Mouse (Mus musculus): ENCODE measurements around the gene B4galnt2. TPM values are rescaled to one million over a fixed set of nuclear protein-coding genes. Genes with fewer than 3 reads are reported as not detected.

B4galnt2 gene
- polyA plus RNA-seq, 1 experiment = not detected

DNA sequence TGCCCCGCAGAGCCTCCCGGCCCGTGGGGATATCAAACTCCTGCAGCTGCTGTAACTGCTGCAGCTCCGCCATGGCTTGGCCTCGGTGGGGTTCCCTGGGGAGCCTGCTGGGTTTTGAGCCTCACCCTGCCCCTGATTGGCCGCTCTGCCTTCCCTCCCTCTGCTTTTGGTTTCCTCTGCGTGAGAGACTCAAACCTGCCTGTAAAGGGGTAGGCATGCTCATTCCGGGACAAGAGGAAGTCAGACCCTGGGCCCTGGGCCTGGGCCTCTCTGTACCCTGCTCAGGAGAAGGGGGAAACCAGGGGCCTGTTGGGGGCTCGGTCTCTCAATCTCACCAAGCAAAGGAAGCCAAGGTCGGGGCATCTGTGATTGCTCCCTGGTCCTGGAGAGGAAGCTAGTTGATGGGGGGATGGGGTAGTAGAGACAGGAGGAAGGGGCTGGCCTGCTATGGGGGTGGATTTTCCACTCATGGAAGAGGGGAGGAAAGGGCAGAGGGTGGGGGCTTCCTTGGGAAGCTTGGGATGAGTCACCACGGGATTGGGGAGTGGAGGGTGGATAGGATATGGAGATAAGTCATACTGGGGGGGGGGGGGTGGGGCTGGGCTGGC, 72.5 kb downstream of the B4galnt2 start, which contains the start of gene Abi3:
Abi3 (minus strand) TSS at position 403 of the 608 bp plus-strand sequence.
- Histone ChIP-seq H3K27me3 (ENCODE audit: control insufficient read depth, insufficient read depth, insufficient read length) (no peaks in the 10 kb centered on the region), H3K4me3 (ENCODE audit: insufficient read depth, poor library complexity, severe bottlenecking) (no peak within 1 kb of the TSS), H3K79me3 (ENCODE audit: low read depth) (no peaks in the 10 kb centered on the region), H3K79me2 (ENCODE audit: control insufficient read depth, insufficient read depth) (no peaks in the 10 kb centered on the region), H3K36me3 (ENCODE audit: control insufficient read depth, insufficient read depth) (no peaks in the 10 kb centered on the region), H3ac (ENCODE audit: control insufficient read depth, insufficient read length, low read depth) (no peak within 1 kb of the TSS)
- no peak for TF ChIP-seq MYOG (IDR thresholded peaks at IDR 0.05; ENCODE audit: control insufficient read depth, extremely low read depth, insufficient read length)
- no peak for TF ChIP-seq USF1 (IDR thresholded peaks at IDR 0.05; ENCODE audit: low read depth)

DNA sequence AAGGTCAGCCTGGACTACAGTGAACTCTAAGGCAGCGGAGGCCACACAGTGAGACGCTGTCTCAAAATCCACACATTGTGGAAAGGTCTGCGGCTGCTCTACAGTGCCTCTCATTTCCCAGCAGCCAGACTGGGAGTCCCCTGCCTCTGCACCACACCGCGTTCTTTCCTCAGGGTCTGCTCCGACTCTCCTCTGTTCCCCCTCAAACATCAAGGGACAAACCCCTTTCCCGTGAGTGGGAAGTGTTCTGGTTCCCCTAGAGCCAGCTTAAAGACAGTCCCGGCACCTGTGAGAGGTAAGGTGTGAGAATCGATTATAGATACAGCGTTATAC, 73.2 kb downstream of the B4galnt2 start:
- TF ChIP-seq USF1 (IDR thresholded peaks at IDR 0.05; ENCODE audit: low read depth) (no peak), MYOD1 (IDR thresholded peaks at IDR 0.05; ENCODE audit: control insufficient read depth, insufficient read length, low read depth) (no peak), FOSL1 (IDR thresholded peaks at IDR 0.05; ENCODE audit: insufficient read depth, low read length, poor library complexity, severe bottlenecking) (no peak), MAX (IDR thresholded peaks at IDR 0.05) (no peak)
- Histone ChIP-seq H3K79me2 (ENCODE audit: control insufficient read depth, insufficient read depth) (no peaks in the 10 kb centered on the region), H3K79me3 (ENCODE audit: low read depth) (no peaks in the 10 kb centered on the region), H3ac (ENCODE audit: control insufficient read depth, insufficient read length, low read depth) (no peak overlapping the region), H3K36me3 (ENCODE audit: control insufficient read depth, insufficient read depth) (no peaks in the 10 kb centered on the region), H3K27me3 (ENCODE audit: control insufficient read depth, insufficient read depth, insufficient read length) (no peaks in the 10 kb centered on the region), H3K4me3 (ENCODE audit: insufficient read depth, poor library complexity, severe bottlenecking) (no peak overlapping the region)

DNA sequence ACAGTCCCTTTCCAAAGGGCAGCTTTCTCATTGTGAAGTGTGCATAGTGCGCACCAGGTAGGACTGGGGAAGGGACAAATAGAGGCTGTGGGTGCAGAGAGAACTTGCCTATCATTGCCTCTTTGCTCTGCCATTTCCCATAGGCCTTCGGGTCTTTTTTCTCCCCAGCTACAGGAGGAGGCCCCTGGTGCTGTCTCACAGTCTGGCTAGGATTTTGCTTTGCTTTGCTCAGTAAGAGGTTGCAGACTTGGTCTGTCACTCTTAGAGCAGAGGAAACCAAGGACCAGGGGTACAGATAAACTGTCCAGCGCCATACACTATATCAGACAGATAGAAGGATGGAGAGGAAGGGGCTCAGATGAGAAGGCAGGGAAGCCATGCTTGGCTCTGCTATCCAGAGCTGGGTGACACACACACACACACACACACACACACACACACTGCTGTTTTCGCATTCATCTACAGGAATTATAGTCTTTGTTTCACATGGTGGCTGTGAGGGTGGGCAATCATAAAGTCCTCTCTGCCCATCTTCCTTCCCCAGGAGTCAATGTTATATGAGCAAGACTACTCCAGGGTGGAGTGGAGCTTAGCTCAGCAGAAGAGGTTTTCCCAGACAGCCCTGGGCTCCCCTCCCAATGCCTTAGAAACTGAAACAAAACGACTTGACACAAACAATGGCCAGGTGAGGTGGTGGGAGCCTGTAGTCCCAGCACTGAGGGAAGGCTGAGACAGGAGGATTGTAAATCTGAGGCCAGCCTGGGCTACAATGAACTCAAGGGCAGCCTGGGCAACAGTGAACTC, 73.8 kb downstream of the B4galnt2 start:
- H3ac ChIP-seq (ENCODE audit: control insufficient read depth, insufficient read length, low read depth) = no peak overlapping the region
- no peaks in the 10 kb centered on the region for H3K79me2 ChIP-seq (ENCODE audit: control insufficient read depth, insufficient read depth)
- no peaks in the 10 kb centered on the region for H3K27me3 ChIP-seq (ENCODE audit: control insufficient read depth, insufficient read depth, insufficient read length)
- no peaks in the 10 kb centered on the region for H3K36me3 ChIP-seq (ENCODE audit: control insufficient read depth, insufficient read depth)
- H3K4me3 ChIP-seq (ENCODE audit: insufficient read depth, poor library complexity, severe bottlenecking) = no peak overlapping the region
- H3K79me3 ChIP-seq (ENCODE audit: low read depth) = no peaks in the 10 kb centered on the region
- TF ChIP-seq MYOD1 (IDR thresholded peaks at IDR 0.05; ENCODE audit: control insufficient read depth, insufficient read length, low read depth) (no peak), FOSL1 (IDR thresholded peaks at IDR 0.05; ENCODE audit: insufficient read depth, low read length, poor library complexity, severe bottlenecking) (no peak), MYOG (IDR thresholded peaks at IDR 0.05; ENCODE audit: control insufficient read depth, extremely low read depth, insufficient read length) (no peak), CTCF (IDR thresholded peaks at IDR 0.05; ENCODE audit: control insufficient read depth, insufficient read depth, insufficient read length) (no peak), CEBPB (IDR thresholded peaks at IDR 0.05; ENCODE audit: low read depth) (no peak), MAX (IDR thresholded peaks at IDR 0.05) (no peak), USF1 (IDR thresholded peaks at IDR 0.05; ENCODE audit: low read depth) (no peak)

DNA sequence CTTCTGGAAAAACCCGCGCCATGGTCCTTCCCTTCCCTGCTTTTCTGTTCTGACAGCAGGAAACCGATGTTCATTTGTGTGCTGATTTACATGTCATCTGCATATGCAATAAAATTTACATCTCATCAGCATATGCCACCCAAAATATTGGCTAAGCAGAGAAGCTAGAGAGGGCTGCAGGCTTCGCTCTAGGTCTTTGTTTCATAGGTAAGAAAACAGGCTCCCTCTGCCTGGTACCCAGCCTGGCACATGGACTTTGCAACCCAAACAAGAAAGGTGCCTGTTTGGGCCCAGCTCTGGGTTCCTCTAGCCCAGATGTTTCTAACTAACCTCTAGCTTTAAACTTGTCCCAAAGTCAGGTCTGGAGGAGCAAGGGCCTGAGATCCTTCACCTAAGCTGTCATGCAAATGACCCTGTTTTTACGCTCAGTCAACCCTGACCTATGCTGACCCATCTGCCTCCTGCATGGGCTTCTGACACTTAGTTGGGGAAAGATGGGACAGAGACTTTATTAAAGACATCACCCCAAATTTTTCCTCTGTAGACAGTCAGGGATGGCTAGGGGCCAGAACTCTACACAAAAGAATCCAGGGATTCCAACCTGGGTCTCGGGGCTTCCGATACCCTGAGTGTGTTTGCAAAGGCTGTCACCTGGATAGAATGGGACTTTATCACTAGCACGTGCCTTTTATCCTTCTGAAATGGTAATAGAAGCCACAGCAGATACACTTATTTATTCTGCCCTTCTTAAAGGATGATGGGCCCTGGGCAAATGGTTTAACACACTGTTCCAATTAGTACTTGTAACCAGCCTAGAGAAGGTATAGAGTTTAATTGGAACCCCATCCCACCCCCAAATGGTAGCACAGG, 75.5 kb downstream of the B4galnt2 start:
- no peaks in the 10 kb centered on the region for H3K79me2 ChIP-seq (ENCODE audit: control insufficient read depth, insufficient read depth)
- no peaks in the 10 kb centered on the region for H3K27me3 ChIP-seq (ENCODE audit: control insufficient read depth, insufficient read depth, insufficient read length)
- no peak overlapping the region for H3ac ChIP-seq (ENCODE audit: control insufficient read depth, insufficient read length, low read depth)
- no peak overlapping the region for H3K4me3 ChIP-seq (ENCODE audit: insufficient read depth, poor library complexity, severe bottlenecking)
- no peaks in the 10 kb centered on the region for H3K79me3 ChIP-seq (ENCODE audit: low read depth)
- H3K36me3 ChIP-seq (ENCODE audit: control insufficient read depth, insufficient read depth) = no peaks in the 10 kb centered on the region
- TF ChIP-seq MYOD1 (IDR thresholded peaks at IDR 0.05; ENCODE audit: control insufficient read depth, insufficient read length, low read depth) = no peak
- no peak for TF ChIP-seq MAX (IDR thresholded peaks at IDR 0.05)
- no peak for TF ChIP-seq USF1 (IDR thresholded peaks at IDR 0.05; ENCODE audit: low read depth)
- no peak for TF ChIP-seq CTCF (IDR thresholded peaks at IDR 0.05; ENCODE audit: control insufficient read depth, insufficient read depth, insufficient read length)
- no peak for TF ChIP-seq MYOG (IDR thresholded peaks at IDR 0.05; ENCODE audit: control insufficient read depth, extremely low read depth, insufficient read length)
- no peak for TF ChIP-seq CEBPB (IDR thresholded peaks at IDR 0.05; ENCODE audit: low read depth)
- TF ChIP-seq FOSL1 (IDR thresholded peaks at IDR 0.05; ENCODE audit: insufficient read depth, low read length, poor library complexity, severe bottlenecking) = no peak

DNA sequence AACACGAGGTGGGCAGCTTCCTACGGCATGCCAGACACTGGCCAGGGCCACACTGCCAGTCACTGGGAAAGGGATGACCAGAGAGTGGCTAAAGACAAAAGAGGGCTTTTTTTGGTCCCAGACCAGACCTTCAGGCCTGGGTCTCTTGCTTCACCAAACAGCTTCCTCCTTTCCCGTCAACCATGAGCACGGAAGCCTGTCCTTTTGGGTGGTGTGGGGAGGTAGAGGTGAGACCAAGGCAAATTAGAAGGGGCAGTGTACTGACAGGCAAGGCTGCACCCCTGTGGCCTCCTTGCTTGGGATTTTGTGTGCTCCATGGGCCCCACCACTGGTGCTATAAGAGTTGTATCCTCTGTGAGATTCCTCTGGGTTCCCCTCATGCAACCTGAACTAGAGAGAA, 76.1 kb downstream of the B4galnt2 start:
- Histone ChIP-seq H3K4me3 (ENCODE audit: insufficient read depth, poor library complexity, severe bottlenecking) (no peak overlapping the region), H3K79me2 (ENCODE audit: control insufficient read depth, insufficient read depth) (no peaks in the 10 kb centered on the region), H3K36me3 (ENCODE audit: control insufficient read depth, insufficient read depth) (no peaks in the 10 kb centered on the region), H3ac (ENCODE audit: control insufficient read depth, insufficient read length, low read depth) (no peak overlapping the region), H3K79me3 (ENCODE audit: low read depth) (no peaks in the 10 kb centered on the region), H3K27me3 (ENCODE audit: control insufficient read depth, insufficient read depth, insufficient read length) (no peaks in the 10 kb centered on the region)
- TF ChIP-seq MYOD1 (IDR thresholded peaks at IDR 0.05; ENCODE audit: control insufficient read depth, insufficient read length, low read depth) (no peak), USF1 (IDR thresholded peaks at IDR 0.05; ENCODE audit: low read depth) (no peak), MAX (IDR thresholded peaks at IDR 0.05) (no peak), CTCF (IDR thresholded peaks at IDR 0.05; ENCODE audit: control insufficient read depth, insufficient read depth, insufficient read length) (no peak)
